Mouse (Mus musculus) embryonic facial prominence, embryonic 14.5 days (tissue): ENCODE data around the gene Nckap5l. TPM values are rescaled to one million over a fixed set of nuclear protein-coding genes. Genes with fewer than 3 reads are reported as not detected.

ENCODE experiments used
- ATAC-seq: fragments of 200-750 bp; cut with Nextera tagmentation; 2 replicates; pipeline ENCODE4 v1.8.0; 2017; ENCODE audit warnings: low read depth, moderate number of reproducible peaks, moderate TSS enrichment
- DNase-seq: peaks from one replicate; pipeline ENCODE4 v3.0.0-alpha.2; 2015; ENCODE audit warnings: low spot score
- H3K27ac ChIP-seq: fragments of 300-500 bp; sonication (generic); replicated peaks from 2 replicates; pipeline ENCODE4 v1.5.1; 2014; ENCODE audit warnings: low read depth, mild to moderate bottlenecking, low read length, moderate library complexity
- H3K27me3 ChIP-seq: fragments of 300-500 bp; sonication (generic); replicated peaks from 2 replicates; pipeline ENCODE4 v1.6.1; 2014; ENCODE audit warnings: low read length; ENCODE audit not compliant: control insufficient read depth, insufficient read depth
- H3K36me3 ChIP-seq: fragments of 300-500 bp; sonication (generic); 2 replicates; pipeline ENCODE4 v1.6.1; 2014; ENCODE audit warnings: low read length, mixed read lengths; ENCODE audit not compliant: control insufficient read depth, insufficient read depth
- H3K4me1 ChIP-seq: fragments of 300-500 bp; sonication (generic); 2 replicates; pipeline ENCODE4 v1.6.1; 2014; ENCODE audit warnings: antibody characterized with exemption, low read length; ENCODE audit not compliant: control insufficient read depth, insufficient read depth
- H3K4me2 ChIP-seq: fragments of 300-500 bp; sonication (generic); 2 replicates; pipeline ENCODE4 v1.6.1; 2014; ENCODE audit warnings: low read depth, mild to moderate bottlenecking, low read length, moderate library complexity, mixed read lengths
- H3K4me3 ChIP-seq: fragments of 300-500 bp; sonication (generic); 2 replicates; pipeline ENCODE4 v1.5.1; 2014; ENCODE audit warnings: low read depth, mild to moderate bottlenecking, low read length
- H3K9ac ChIP-seq: fragments of 300-500 bp; sonication (generic); 2 replicates; pipeline ENCODE4 v1.6.1; 2014; ENCODE audit warnings: low read depth, mild to moderate bottlenecking, low read length, moderate library complexity, mixed read lengths
- H3K9me3 ChIP-seq: fragments of 300-500 bp; sonication (generic); 2 replicates; pipeline ENCODE4 v1.6.1; 2016; ENCODE audit warnings: low read length; ENCODE audit not compliant: control insufficient read depth
- WGBS: fragments of 180-500 bp; shearing (Covaris S2); extraction: QIAGEN DNeasy Blood & Tissue Kit; methylation state at CpG from one replicate; pipeline ENCODE4 v1.1.7; 2014; 5-methylcytosine and 5-hydroxymethylcytosine counted together
- polyA plus RNA-seq: library from polyadenylated mRNA; unstranded; fragments of >200 nt; fragmentation: Nextera tagmentation; extraction: Ambion mirVana; gene quantifications from 2 replicates; pipeline ENCODE4 v1.2.1, GENCODE M21; 2014

Nckap5l gene
- polyA plus RNA-seq, 1 experiment from 2014 or later: 12.5 TPM

GRCm38 (mm10) chr15:99430394-99430793 is 27.2 kb downstream of the Nckap5l start:
- Histone ChIP-seq H3K4me2 (no peak overlapping the region), H3K4me1 (no peaks in the 10 kb centered on the region), H3K4me3 (no peak overlapping the region), H3K9me3 (no peaks in the 10 kb centered on the region), H3K27me3 (no peaks in the 10 kb centered on the region), H3K36me3 (peaks cover 70% of the 10 kb centered on the region), H3K9ac (no peak overlapping the region), H3K27ac (no peak overlapping the region)
- no peak for DNase-seq
- no peak for ATAC-seq
- 82% methylated on average over 8 of the region's 8 CpGs for WGBS

- H3K9ac ChIP-seq: no peak overlapping the region
- 92% methylated on average over 8 of the region's 9 CpGs for WGBS
These were observed 33.7 kb downstream of the Nckap5l start for GRCm38 (mm10) chr15:99423884-99424283.

GRCm38 (mm10) chr15:99423131-99423530 is 34.4 kb downstream of the Nckap5l start:
- H3K27ac ChIP-seq: no peak overlapping the region
- no peaks in the 10 kb centered on the region for H3K27me3 ChIP-seq
- DNase-seq: no peak
- WGBS: 93% methylated on average over 6 of the region's 10 CpGs
- peaks cover 62% of the 10 kb centered on the region for H3K36me3 ChIP-seq
- H3K4me1 ChIP-seq: peaks cover 8% of the 10 kb centered on the region
- no peak overlapping the region for H3K9ac ChIP-seq
- no peak overlapping the region for H3K4me3 ChIP-seq
- no peak overlapping the region for H3K4me2 ChIP-seq
- H3K9me3 ChIP-seq: no peaks in the 10 kb centered on the region
- ATAC-seq: no peak

More at GRCm38 (mm10) chr15:99423884-99424283, 33.7 kb downstream of the Nckap5l start:
- Histone ChIP-seq H3K36me3 (peaks cover 68% of the 10 kb centered on the region), H3K4me1 (peaks cover 8% of the 10 kb centered on the region), H3K27me3 (no peaks in the 10 kb centered on the region), H3K4me3 (no peak overlapping the region), H3K9me3 (no peaks in the 10 kb centered on the region), H3K27ac (no peak overlapping the region), H3K4me2 (no peak overlapping the region)
- DNase-seq: no peak
- no peak for ATAC-seq

- Histone ChIP-seq H3K9ac (no peak overlapping the region), H3K36me3 (peaks cover 57% of the 10 kb centered on the region), H3K27me3 (no peaks in the 10 kb centered on the region), H3K9me3 (no peaks in the 10 kb centered on the region), H3K4me1 (peaks cover 8% of the 10 kb centered on the region), H3K4me2 (no peak overlapping the region), H3K4me3 (no peak overlapping the region), H3K27ac (no peak overlapping the region; the same call in 1 of the 2 replicates)
- DNase-seq (no peak), ATAC-seq (no peak)
- 93% methylated on average over 16 of the region's 23 CpGs for WGBS
These were observed 35.0 kb downstream of the Nckap5l start for GRCm38 (mm10) chr15:99422551-99422950.

- WGBS: 83% methylated on average over 8 of the region's 8 CpGs
- H3K4me3 ChIP-seq: no peak overlapping the region
- no peaks in the 10 kb centered on the region for H3K27me3 ChIP-seq
- DNase-seq: no peak
- peaks cover 8% of the 10 kb centered on the region for H3K4me1 ChIP-seq
- peaks cover 48% of the 10 kb centered on the region for H3K36me3 ChIP-seq
- ATAC-seq: no peak
- no peak overlapping the region for H3K9ac ChIP-seq
- no peaks in the 10 kb centered on the region for H3K9me3 ChIP-seq
- H3K27ac ChIP-seq: peak overlapping the region; percentile 94
- H3K4me2 ChIP-seq: no peak overlapping the region
These were observed 35.9 kb downstream of the Nckap5l start for GRCm38 (mm10) chr15:99421676-99422075.

- peak overlapping the region; percentile 94 for H3K27ac ChIP-seq
- H3K27me3 ChIP-seq: no peaks in the 10 kb centered on the region
- no peaks in the 10 kb centered on the region for H3K9me3 ChIP-seq
- H3K4me3 ChIP-seq: 0 out of 2 replicates have a peak overlapping the region, but pooled peaks have one; percentile 1
- ATAC-seq (peak; percentile 4; the same call in 1 of the 2 replicates), DNase-seq (peak; percentile 55)
- peak overlapping the region; percentile 43; the same call in 1 of the 2 replicates for H3K4me2 ChIP-seq
- WGBS: 59% methylated on average over 9 of the region's 9 CpGs
- H3K36me3 ChIP-seq: peaks cover 43% of the 10 kb centered on the region
- H3K9ac ChIP-seq: no peak overlapping the region
- peaks cover 8% of the 10 kb centered on the region for H3K4me1 ChIP-seq
These were observed 36.4 kb downstream of the Nckap5l start for GRCm38 (mm10) chr15:99421152-99421551.

- H3K27me3 ChIP-seq: no peaks in the 10 kb centered on the region
- peak overlapping the region; percentile 94 for H3K27ac ChIP-seq
- DNase-seq (peak; percentile 96), ATAC-seq (peak; percentile 82)
- H3K9me3 ChIP-seq: no peaks in the 10 kb centered on the region
- H3K9ac ChIP-seq: peak overlapping the region; percentile 32; the same call in 1 of the 2 replicates
- peaks cover 8% of the 10 kb centered on the region for H3K4me1 ChIP-seq
- peaks cover 37% of the 10 kb centered on the region for H3K36me3 ChIP-seq
- 0 out of 2 replicates have a peak overlapping the region, but pooled peaks have one; percentile 1 for H3K4me3 ChIP-seq
- 8% methylated on average over 11 of the region's 12 CpGs for WGBS
- H3K4me2 ChIP-seq: peak overlapping the region; percentile 43
These were observed 37.0 kb downstream of the Nckap5l start for GRCm38 (mm10) chr15:99420521-99421014.

- peaks cover 8% of the 10 kb centered on the region for H3K4me1 ChIP-seq
- H3K4me2 ChIP-seq: peak overlapping the region; percentile 43
- H3K36me3 ChIP-seq: peaks cover 32% of the 10 kb centered on the region
- H3K27ac ChIP-seq: peak overlapping the region; percentile 94
- peak overlapping the region; percentile 32; the same call in 1 of the 2 replicates for H3K9ac ChIP-seq
- no peaks in the 10 kb centered on the region for H3K9me3 ChIP-seq
- no peaks in the 10 kb centered on the region for H3K27me3 ChIP-seq
- DNase-seq (peak; percentile 56), ATAC-seq (no peak)
- 0 out of 2 replicates have a peak overlapping the region, but pooled peaks have one; percentile 1 for H3K4me3 ChIP-seq
- WGBS: 18% methylated on average over 5 of the region's 5 CpGs
These were observed 37.4 kb downstream of the Nckap5l start for GRCm38 (mm10) chr15:99420101-99420500.
